Mouse (Mus musculus) heart, embryonic 14.5 days (tissue): ENCODE data around the gene Zfhx3. TPM values are rescaled to one million over a fixed set of nuclear protein-coding genes. Genes with fewer than 3 reads are reported as not detected.
A peak's percentile ranks its signal among the peaks of the same experiment; 100 is the strongest.

ENCODE experiments used
- ATAC-seq: fragments of 200-750 bp; cut with Nextera tagmentation; 2 replicates; pipeline ENCODE4 v1.8.0; 2017; ENCODE audit warnings: low read depth, moderate TSS enrichment; ENCODE audit not compliant: insufficient number of reproducible peaks, insufficient read depth, low FRiP score
- H3K27ac ChIP-seq, 2 experiments: fragments of 200-500 bp in 1 of 2; fragments of 300-500 bp in 1 of 2; sonication (generic) in 1 of 2; replicated peaks in 1 of 2; 2 replicates each; pipeline ENCODE4 v1.5.1; 2012 to 2014; ENCODE audit warnings: low read depth in 2 of 2, low read length in 2 of 2, control low read depth in 1 of 2, mild to moderate bottlenecking in 1 of 2, mixed read lengths in 1 of 2; ENCODE audit not compliant: control insufficient read depth in 1 of 2, insufficient read depth in 1 of 2
- H3K27me3 ChIP-seq: fragments of 300-500 bp; sonication (generic); 2 replicates; pipeline ENCODE4 v1.6.1; 2014; ENCODE audit warnings: mild to moderate bottlenecking, low read length, control low read depth; ENCODE audit not compliant: control insufficient read depth, insufficient read depth
- H3K36me3 ChIP-seq: fragments of 300-500 bp; sonication (generic); 2 replicates; pipeline ENCODE4 v1.6.1; 2014; ENCODE audit warnings: mild to moderate bottlenecking, control low read depth, low read length, mixed read lengths; ENCODE audit not compliant: control insufficient read depth, insufficient read depth
- H3K4me1 ChIP-seq, 2 experiments: fragments of 200-500 bp in 1 of 2; fragments of 300-500 bp in 1 of 2; sonication (generic) in 1 of 2; 2 replicates each; pipeline ENCODE4 v1.6.1; 2012 to 2014; ENCODE audit warnings: low read length in 2 of 2, control low read depth in 1 of 2, mixed read lengths in 1 of 2; ENCODE audit not compliant: control insufficient read depth in 2 of 2, insufficient read depth in 2 of 2
- H3K4me2 ChIP-seq: fragments of 300-500 bp; sonication (generic); 2 replicates; pipeline ENCODE4 v1.6.1; 2014; ENCODE audit warnings: mild to moderate bottlenecking, low read length
- H3K4me3 ChIP-seq, 2 experiments: fragments of 200-500 bp in 1 of 2; fragments of 300-500 bp in 1 of 2; sonication (generic) in 1 of 2; 2 replicates each; pipeline ENCODE4 v1.5.1; 2012 to 2014; ENCODE audit warnings: low read length in 2 of 2, mild to moderate bottlenecking in 2 of 2, control low read depth in 1 of 2, low read depth in 1 of 2, moderate library complexity in 1 of 2; ENCODE audit not compliant: control insufficient read depth in 1 of 2, insufficient read depth in 1 of 2
- H3K9ac ChIP-seq: fragments of 300-500 bp; sonication (generic); 2 replicates; pipeline ENCODE4 v1.6.1; 2014; ENCODE audit warnings: mild to moderate bottlenecking, low read length
- H3K9me3 ChIP-seq: fragments of 300-500 bp; sonication (generic); 2 replicates; pipeline ENCODE4 v1.6.1; 2016; ENCODE audit warnings: low read length, control low read depth; ENCODE audit not compliant: control insufficient read depth
- WGBS: fragments of 180-500 bp; shearing (Covaris S2); extraction: QIAGEN DNeasy Blood & Tissue Kit; methylation state at CpG from one replicate; pipeline ENCODE4 v1.1.7; 2014; 5-methylcytosine and 5-hydroxymethylcytosine counted together
- polyA plus RNA-seq: library from polyadenylated mRNA; unstranded; fragments of >200 nt; fragmentation: Nextera tagmentation; extraction: Ambion mirVana; gene quantifications from 2 replicates; pipeline ENCODE4 v1.2.1, GENCODE M21; 2014

Zfhx3 gene
- polyA plus RNA-seq, 1 experiment from 2014 or later: 6.4 TPM

DNA sequence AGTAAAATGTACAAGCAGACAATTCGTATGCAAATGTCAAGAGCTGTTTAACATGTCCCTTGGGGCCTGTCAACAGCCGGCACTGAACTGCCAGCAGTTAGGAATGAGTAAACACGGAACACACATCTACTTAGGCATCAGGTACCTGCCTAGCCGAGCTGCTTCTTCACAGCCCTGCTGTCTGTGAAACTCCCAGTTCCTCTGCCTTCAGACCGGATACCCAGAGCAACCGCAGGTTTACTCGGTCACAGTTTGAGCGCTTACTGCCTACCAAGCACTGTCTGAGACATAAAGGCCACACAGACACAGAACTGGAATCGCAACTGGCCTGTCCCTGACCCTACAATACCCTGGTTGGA lies 652.6 kb downstream of the Zfhx3 start:
- no peak for ATAC-seq
- no peak overlapping the region for H3K4me2 ChIP-seq
- H3K4me1 ChIP-seq: peaks cover 6 to 26% of the 10 kb centered on the region in 2 experiments; a peak in 3 of 4 replicates
- 65% methylated on average over 9 of the region's 9 CpGs for WGBS
- H3K9ac ChIP-seq: no peak overlapping the region
- no peaks in the 10 kb centered on the region for H3K36me3 ChIP-seq
- H3K9me3 ChIP-seq: no peaks in the 10 kb centered on the region
- H3K27me3 ChIP-seq: no peaks in the 10 kb centered on the region
- peak overlapping the region; percentile 59 to 73; a peak in 3 of 4 replicates for H3K27ac ChIP-seq
- H3K4me3 ChIP-seq: no peak overlapping the region

- ATAC-seq: no peak
- Histone ChIP-seq H3K9ac (no peak overlapping the region), H3K4me3 (no peak overlapping the region), H3K27me3 (no peaks in the 10 kb centered on the region), H3K4me1 (peaks cover 6 to 26% of the 10 kb centered on the region in 2 experiments; a peak in 3 of 4 replicates), H3K36me3 (no peaks in the 10 kb centered on the region), H3K4me2 (no peak overlapping the region), H3K9me3 (no peaks in the 10 kb centered on the region), H3K27ac (peak overlapping the region; percentile 55 to 63; a peak in 3 of 4 replicates)
- 63% methylated on average over 19 of the region's 19 CpGs for WGBS
Observed at GRCm38 (mm10) chr8:108595721-108596495, 653.5 kb downstream of the Zfhx3 start.

DNA sequence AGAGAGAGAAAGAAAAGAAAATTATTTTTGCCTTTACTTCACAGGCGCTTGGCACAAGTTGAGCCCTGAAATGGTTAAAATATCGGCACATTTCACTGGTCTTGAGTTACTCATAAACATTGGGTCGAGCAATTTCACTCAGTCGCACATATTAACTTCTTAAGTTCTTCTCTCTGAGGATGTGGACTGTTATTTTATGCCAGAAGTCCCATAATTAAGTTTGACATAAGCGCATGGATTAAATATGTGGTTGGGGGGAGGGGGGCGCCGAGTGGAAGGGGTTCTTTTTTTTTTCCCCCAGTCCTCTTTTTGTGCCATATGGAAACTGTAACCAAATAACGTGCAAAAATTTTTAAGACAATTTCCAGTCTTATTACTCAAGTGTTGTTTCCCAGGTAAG lies 656.6 kb downstream of the Zfhx3 start:
- 85% methylated on average over 8 of the region's 8 CpGs for WGBS
- H3K9me3 ChIP-seq: 0 out of 2 replicates have a peak, but pooled peaks cover 3% of the 10 kb centered on the region
- H3K36me3 ChIP-seq: no peaks in the 10 kb centered on the region
- H3K27ac ChIP-seq: no peak overlapping the region
- no peak overlapping the region for H3K4me3 ChIP-seq
- no peak overlapping the region for H3K4me2 ChIP-seq
- H3K4me1 ChIP-seq: peaks cover 6 to 14% of the 10 kb centered on the region in 2 experiments; a peak in 3 of 4 replicates
- no peak overlapping the region for H3K9ac ChIP-seq
- ATAC-seq: no peak
- no peaks in the 10 kb centered on the region for H3K27me3 ChIP-seq

GRCm38 (mm10) chr8:108599558-108599957 lies 657.1 kb downstream of the Zfhx3 start:
- Histone ChIP-seq H3K36me3 (no peaks in the 10 kb centered on the region), H3K9me3 (0 out of 2 replicates have a peak, but pooled peaks cover 3% of the 10 kb centered on the region), H3K4me1 (peaks cover 5 to 11% of the 10 kb centered on the region in 2 experiments; a peak in 3 of 4 replicates), H3K27me3 (no peaks in the 10 kb centered on the region), H3K4me3 (no peak overlapping the region), H3K27ac (no peak overlapping the region), H3K9ac (no peak overlapping the region), H3K4me2 (peak overlapping the region; percentile 39)
- 33% methylated on average over 6 of the region's 6 CpGs for WGBS
- ATAC-seq: no peak

GRCm38 (mm10) chr8:108608678-108609077 lies 666.2 kb downstream of the Zfhx3 start:
- 16% methylated on average over 5 of the region's 5 CpGs for WGBS
- no peaks in the 10 kb centered on the region for H3K36me3 ChIP-seq
- no peaks in the 10 kb centered on the region for H3K27me3 ChIP-seq

DNA sequence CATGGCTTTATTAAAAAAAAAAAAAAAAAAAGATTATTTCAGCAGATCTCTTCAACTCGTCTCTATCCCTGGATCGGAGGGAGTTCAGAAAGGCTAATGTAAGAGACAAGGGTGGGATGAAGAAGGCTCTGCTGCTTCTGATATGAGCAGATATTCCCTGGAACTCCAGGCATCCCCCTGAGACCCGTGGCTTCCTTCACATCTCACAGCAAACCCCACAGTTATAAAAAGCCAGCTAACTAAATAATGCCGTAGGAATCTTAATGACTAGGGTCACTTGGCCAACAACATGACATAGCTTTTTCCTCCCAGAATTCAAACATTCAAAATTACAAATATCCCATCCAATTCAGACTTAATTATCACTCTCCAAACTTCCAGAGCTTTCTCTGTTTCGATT lies 666.7 kb downstream of the Zfhx3 start:
- Histone ChIP-seq H3K4me1 (peaks cover 9 to 19% of the 10 kb centered on the region in 2 experiments; a peak in 3 of 4 replicates), H3K36me3 (no peaks in the 10 kb centered on the region), H3K27me3 (no peaks in the 10 kb centered on the region), H3K4me3 (no peak overlapping the region), H3K4me2 (no peak overlapping the region), H3K27ac (no peak overlapping the region), H3K9me3 (no peaks in the 10 kb centered on the region), H3K9ac (no peak overlapping the region)
- WGBS: 49% methylated on average over 5 of the region's 5 CpGs
- no peak for ATAC-seq

More at GRCm38 (mm10) chr8:108608678-108609077, 666.2 kb downstream of the Zfhx3 start:
- Histone ChIP-seq H3K4me2 (no peak overlapping the region), H3K9ac (no peak overlapping the region), H3K4me3 (no peak overlapping the region), H3K27ac (no peak overlapping the region), H3K9me3 (no peaks in the 10 kb centered on the region), H3K4me1 (peaks cover 9 to 19% of the 10 kb centered on the region in 2 experiments; a peak in 3 of 4 replicates)
- ATAC-seq: no peak

GRCm38 (mm10) chr8:108611141-108611674 lies 668.8 kb downstream of the Zfhx3 start:
- no peak for ATAC-seq
- Histone ChIP-seq H3K9ac (no peak overlapping the region), H3K27ac (no peak overlapping the region), H3K4me3 (no peak overlapping the region), H3K4me2 (no peak overlapping the region), H3K9me3 (no peaks in the 10 kb centered on the region), H3K4me1 (peaks cover 9 to 19% of the 10 kb centered on the region in 2 experiments; a peak in 3 of 4 replicates), H3K36me3 (no peaks in the 10 kb centered on the region), H3K27me3 (no peaks in the 10 kb centered on the region)
- 85% methylated on average over 9 of the region's 9 CpGs for WGBS
